Mouse (Mus musculus) hindlimb bud, embryonic 11.5 days (tissue): ENCODE results near the gene Hnrnpul1.
"Not testable (repeated sequence)": the region's sequence is repeated elsewhere in the genome, so short reads cannot be mapped to it uniquely, and the experiment has no call there.

ENCODE experiments used
- DNase-seq: peaks from one replicate; pipeline ENCODE4 v3.0.0-alpha.2; 2012; ENCODE audit warnings: low read depth, low spot score; ENCODE audit errors: extremely low spot score

Hnrnpul1 gene

DNA sequence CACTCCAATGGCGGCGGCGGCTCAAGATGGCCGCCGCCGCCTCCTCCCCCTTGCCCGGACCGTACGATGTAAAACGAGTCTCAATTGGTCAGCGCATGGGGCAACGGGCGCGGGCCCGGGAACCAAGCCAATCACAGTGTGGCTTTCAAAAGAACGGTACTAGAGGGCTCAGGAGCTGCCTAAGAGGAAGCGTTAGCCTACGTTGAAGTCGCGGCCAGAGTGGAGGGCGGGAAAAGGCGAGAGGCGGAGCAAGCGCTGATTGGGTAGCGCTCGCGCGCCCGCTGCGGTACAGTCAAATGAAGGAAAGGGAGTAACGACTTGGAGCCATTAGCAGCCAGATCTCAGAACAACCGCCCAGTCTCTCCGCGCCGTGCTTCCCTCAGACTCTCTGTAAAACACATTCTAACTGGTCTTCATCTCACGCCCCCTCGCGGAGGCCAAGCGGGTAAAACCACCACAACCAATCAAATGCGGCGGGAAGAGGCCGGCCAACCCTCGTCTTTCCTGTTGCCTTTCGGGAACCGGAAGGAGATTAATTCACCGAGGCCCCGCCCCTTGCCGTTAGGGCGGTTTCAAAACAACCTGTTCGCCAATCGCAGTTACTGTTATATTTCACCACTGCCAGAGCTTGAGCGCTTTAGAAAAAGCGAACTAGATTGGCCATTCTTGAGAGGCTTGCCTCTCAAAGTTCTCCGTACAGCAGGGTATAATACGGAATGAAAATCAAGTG, at the start of gene Hnrnpul1:
Gene Hnrnpul1, minus strand, starts transcription at position 20 of the 730 bp plus-strand sequence.
- peak; percentile 98 for DNase-seq

DNA sequence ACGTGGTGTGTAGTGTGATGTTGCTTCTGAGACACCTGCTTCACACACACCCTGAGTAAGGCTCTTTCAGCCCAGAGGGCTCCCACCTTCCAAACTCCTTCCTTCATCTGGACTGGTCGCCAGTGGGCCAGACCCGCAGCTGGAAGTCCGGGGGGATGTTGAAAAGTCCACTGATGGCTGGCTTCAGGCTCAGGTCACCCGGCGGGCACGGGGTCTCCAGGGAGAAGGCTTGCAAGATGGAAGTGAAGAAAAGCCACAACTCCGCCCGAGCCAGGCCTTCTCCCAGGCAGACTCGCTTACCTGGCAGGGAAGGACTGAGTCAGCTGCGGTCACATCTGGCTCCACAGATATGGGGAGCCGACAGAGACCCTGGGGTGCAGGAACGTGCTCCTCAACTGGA, 48.9 kb upstream of the Hnrnpul1 start:
- no peak for DNase-seq

DNA sequence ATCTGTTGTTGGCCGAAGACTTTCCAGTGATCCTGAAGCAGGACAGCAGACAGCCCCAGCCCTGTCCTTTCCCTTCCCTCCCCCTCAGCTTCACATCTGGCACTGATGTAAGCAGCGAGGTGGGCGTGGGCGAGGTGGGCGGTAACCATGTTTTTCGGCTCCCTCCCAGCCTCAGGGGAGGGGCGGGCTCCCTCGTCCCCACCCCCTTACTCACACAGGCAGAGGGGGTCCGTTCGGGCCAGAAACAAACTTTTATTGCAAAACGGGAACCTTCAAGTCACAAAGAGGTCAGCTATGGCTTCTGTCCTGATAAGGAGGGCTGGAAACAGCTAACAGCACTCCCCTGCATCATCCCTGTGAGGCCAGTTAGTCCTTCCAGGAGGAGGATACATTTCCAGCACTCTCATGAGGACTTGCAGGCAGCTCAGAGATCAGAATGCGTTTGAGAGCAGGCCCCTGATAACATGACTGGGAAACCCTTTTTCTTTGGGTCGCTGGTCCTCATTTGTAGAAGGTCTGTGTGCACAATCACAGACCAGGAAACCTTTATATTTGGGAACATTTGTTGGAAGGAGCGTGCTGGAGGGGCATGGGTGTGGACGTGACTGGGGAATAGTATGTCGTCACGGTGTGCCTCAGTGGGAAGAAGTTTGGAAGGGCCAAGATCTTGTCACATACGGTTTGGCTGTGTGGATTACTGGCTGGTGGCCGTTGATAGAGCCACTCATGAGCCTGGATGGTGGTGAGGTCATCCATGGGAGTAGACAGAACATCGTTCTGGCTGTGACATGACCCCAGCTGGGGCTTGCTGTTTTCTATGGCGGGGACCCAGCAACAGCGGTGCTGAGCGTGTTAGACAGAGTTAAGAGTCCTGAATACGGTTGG, 47.9 kb upstream of the Hnrnpul1 start:
- DNase-seq = peak; percentile 30

DNA sequence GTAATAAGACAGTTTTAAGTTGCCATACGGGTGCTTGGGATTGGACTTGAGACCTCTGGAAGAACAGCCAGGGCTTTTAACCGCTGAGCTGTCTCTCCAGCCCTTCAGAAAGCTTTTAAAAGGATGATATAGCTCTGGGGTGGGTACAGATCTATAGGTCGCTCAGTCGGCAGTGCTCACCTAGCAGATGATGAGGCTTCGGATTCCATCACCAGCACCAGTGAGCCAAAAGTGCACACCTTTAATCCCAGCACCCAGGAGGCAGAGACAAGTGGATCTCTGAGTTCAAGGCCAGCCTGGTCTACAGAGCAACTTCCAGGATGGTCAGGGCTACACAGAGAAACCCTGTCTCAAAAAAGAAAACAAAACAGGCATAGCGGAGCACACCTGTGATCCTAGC, 46.5 kb upstream of the Hnrnpul1 start:
- DNase-seq = no peak

DNA sequence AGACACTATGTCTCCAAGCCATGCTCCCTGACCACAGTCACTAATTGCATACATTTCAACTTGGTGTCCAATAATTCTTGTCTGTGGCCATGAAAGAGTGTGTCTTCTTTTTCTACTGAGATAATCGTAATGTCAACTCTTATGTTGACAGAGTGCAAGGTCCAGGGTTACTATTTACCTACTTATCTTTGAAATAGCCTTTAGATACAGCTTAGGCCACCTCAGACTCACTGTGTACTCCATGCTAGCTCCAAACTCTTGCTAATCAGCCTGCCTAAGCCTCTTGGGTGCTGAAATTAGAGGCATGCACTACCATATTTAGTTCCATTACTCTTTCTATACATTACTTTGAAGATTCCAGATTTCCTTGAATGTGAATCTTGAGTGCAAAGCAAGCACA, 44.8 kb upstream of the Hnrnpul1 start:
- no peak for DNase-seq

DNA sequence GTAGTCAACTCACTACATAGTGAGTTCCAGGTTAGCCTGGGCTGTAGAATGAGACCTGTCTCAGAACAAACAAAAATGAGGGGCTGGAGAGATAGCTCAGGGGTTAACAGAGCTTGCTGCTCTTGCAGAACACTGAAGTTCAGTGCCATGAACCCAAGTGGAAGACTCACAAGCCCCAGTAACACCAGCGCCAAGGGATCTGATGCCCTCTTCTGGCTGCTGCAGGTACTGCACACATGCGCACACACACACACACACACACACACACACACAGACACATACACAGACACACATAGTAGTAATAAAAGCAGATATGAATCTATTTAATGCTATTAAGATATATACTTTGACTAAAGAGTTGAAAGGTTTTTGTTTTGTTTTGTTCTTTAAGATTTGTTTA, 44.0 kb upstream of the Hnrnpul1 start:
- DNase-seq = no peak

DNA sequence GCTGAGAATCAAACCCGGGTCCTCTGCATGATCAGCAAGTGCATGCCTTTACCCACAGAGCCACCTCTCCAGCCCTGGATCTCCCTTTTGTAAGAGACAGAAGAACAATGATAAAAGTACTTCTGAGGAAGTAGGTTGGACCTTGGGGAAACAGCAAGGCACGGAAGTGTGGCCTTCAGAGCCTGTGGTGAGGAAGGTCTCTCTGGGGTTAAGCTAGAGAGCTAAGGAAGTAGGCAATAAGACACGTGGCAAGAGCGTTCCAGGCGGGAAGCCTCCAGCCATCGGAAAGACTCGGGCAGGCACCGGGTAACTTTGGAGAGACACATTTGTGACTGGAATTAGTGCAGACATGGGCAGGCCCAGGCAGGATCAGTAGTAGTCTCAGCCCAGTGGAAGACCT, 40.2 kb upstream of the Hnrnpul1 start:
- no peak for DNase-seq

DNA sequence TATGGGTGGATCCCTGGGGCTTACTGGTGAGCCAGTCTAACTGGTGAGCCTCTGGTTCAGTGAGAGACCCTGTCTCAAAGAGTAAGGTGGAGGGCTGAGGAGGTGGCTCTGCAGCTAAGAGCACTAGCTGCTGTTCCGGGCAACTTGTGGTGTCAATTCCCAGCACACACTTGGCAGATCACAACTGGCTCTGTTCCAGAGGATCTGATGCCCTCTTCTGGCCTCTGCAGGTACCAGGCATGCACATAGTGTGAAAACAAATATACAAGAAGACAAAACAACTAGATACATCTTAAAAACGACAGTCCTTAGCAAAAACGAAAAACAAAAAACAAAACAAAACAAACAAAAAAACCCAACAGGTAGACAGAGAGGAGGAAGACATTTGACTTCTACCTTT, 39.1 kb upstream of the Hnrnpul1 start:
- DNase-seq = no peak

DNA sequence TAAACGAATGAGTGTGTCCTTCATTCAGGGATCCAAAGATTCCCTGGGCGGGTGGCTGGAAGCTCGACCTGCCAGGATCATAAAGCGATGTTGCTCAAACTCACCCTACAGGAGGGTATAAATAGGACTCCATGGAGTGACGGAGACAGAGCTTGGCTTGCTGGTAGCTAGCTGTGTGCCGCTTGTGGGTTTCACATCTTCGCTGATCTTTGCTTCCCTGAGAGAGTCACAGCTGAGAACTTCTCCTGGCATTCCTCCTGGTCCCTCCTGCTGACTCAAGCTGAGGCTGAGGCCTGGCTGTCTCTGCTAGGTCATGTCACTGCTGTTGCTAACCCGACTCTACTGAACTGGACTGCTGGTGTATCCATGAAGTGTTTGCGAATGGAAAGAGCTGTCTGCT, 38.4 kb upstream of the Hnrnpul1 start:
- DNase-seq = not testable (repeated sequence)

DNA sequence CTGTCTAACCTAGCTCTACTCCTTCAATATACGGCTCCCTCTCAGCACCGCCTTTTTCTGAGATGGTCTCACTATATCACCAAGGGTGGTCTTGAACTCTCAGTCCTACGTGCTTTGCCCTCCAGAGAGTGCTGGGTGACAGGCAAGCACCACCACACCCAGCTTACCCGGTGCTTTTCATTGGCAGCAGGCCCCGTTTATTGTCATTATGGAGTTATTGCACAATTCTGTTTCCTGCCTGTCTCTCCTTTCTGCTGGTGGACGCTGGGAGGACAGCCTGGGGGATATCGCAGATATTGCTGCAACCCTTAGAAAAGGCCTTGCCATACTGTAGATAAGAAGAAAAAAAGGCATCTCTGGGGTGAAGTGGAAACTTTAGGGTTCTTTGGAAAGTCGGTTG, 36.1 kb upstream of the Hnrnpul1 start:
- DNase-seq = no peak

DNA sequence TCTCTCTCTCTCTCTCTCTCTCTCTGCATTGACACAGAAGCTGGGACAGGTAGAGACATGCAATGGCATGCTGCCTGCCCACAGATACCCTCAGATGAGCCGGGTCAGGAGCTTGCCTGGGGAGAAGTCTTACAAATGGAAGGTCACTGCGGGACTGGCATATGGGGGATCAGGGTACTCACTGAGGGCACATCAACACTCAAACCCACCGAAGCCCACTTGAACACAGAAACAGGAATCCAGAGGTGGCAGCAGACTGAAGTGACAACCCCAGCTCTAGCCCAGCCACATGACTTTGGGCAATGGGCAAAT, 34.5 kb upstream of the Hnrnpul1 start:
- no peak for DNase-seq

DNA sequence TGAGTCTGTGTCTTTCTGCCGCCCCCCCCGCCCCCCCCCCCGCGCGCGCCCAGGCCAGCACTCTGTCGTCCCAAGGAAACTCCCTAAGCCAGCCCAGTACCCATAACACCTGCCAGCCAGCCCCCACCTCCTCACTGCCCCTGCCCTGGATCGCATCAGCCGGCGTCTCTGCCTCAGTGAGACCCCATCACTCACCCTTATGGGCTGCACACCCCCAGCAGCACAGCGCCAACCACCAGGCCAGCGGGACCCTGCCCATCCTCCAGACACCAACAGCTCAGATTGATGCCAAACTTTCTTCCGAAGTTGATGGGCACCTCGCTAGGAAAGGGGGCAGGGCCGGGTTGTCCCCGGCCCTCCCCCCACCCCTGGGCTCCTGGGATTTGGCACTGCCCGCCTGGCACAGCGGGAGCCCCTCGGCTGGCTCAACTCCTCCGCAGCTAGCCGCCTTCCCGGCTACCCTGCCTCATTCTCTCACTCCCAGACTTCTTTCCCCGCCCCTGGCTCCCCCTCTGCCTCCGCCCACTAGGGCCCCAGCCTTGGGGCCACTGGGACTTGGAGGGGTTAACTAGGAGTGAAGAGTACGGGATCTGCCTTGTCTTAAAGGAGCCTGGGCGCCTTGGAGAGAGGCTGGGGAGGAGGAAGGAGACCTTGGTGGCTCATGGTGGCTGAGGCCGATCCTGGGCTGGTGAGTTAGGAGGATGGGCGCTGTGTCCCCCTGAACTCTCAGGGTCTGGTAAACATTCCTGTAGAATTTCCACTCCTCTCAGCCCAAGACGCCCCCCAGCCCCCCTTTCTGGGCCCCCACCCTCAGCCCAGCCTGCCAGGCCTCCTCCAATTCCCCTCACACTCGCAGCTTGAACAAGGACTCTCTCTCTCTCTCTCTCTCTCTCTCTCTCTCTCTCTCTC, 33.9 kb upstream of the Hnrnpul1 start, which contains the start of gene Axl:
Gene Axl, minus strand, starts transcription at position 486 of the 909 bp plus-strand sequence.
- DNase-seq = no peak

DNA sequence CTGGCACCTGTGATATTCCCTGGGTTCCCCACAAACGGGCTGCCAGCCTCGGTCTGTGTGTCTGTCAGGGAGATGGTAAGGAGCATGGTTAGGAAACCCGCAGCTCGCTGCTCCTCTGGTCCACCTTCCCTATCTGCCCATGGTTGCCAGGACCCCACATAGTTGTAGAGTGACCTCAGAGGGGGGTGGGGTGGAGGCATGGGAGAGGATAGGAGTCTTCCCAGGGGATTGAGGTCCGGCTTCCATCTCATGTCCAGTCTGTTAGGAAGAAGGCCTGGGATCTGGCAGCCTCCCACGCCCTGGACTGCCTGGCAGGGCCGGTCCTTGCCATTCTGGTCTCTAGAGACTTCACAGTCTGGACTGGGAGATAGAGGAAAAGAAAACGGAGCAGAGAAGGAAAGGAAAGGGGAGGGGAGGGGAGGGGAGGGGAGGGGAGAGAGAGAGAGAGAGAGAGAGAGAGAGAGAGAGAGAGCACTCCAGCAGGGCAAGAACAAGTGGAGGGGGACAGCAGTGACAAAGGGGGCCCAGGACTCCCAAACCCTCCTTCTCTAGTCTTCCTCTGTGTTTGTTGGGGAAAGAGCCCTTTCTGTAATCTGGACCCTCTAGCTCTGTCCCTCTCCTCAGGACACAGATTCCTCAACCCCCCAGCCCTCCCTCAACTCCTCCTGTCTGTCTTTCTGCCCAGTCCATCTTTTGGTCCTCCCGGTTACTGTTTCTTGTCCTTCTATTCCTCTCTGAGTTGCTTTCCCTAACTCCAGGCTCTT, 33.1 kb upstream of the Hnrnpul1 start:
- no peak for DNase-seq

DNA sequence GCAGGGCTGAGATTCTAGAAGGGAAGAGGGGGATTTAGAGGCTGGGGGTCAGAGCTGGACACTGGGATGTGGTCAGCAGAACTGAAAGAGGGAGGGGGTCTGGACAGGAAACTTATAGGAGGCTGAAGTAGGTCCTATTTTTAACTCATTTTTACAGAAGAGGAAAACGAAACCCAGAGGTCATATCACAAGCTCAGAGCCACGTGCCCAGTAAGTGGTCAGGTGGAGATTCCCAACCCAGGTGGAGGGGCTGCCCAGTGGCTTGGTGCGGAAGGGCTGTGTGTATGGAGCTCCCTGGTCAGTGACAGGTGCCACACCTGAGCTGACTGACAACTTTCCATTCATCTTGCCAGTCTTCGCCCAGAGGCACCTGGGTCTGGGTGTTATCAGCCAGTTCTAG, 32.4 kb upstream of the Hnrnpul1 start:
- no peak for DNase-seq

DNA sequence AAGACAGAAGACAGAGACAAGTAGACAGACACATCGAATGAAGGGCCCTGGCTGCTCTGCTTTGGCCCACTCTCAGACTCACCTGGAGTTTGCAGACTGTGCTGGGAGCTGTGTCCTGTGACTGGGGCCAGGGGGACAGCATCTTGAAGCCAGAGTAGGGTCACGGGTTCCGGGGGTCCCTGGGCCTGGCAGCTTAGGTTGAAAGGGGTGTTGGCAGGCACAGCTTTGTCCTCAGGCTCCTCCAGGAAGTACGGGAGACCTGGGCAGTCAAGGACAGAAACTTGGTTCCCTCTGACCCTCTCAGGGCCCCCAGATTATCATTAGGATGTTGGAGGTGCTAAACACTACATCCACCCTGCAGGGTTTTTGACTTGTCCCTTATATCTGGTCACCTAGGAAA, 31.2 kb upstream of the Hnrnpul1 start:
- DNase-seq = no peak

DNA sequence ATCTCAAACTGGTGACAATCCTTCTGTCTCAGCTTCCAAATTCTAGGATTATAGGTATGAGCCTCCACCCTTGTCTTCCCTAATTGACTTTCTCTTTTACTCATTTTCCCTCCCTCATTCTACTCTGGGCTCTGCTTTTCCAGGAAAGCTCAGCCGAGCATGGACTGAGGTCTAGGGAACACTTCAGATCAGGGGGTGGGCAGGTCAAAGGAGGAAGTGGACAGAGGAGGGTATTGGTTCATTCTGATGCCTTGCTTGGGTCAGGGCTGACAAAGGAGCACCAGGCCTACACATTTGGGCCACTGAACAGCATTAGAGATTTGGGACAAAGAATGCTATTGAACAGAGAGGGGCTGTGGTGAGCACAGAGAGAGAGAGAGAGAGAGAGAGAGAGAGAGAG, 30.3 kb upstream of the Hnrnpul1 start:
- DNase-seq = no peak

DNA sequence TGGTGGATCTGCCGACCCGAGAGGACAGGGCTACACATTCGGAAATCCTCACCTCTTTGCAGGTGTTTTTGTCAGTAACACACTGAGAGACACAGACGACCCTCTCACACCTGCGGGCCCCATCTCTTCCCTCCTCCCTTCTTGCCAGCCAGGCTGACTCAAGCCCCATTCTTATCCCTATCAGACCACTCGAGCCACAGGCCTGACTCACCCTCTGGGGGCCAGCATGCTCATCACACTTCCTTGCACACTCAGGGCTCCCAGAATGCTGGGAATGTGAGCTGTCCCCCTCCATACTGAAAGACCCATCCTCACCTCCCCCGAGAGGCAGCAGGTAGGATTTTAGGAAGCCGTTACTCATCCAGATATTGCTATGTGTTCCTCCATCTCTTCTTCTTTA, 29.2 kb upstream of the Hnrnpul1 start:
- DNase-seq = no peak

DNA sequence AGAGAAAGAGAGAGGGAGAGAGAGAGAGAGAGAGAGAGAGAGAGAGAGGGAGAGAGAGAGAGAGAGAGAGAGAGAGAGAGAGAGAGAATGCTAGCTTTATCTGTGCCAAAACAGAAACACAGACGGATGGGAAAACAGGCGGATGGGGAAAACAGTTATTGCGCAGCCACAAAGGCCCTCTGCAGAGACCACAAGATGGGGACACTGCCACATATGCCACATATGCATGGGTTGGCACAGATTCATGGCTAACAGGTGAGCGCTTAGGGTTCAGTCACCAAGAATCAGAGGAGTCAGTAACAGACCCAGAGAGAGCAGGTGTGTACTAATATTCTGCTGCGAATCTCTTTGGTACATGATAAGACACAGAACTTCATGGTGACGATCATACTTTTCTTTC, 28.2 kb upstream of the Hnrnpul1 start:
- no peak for DNase-seq

DNA sequence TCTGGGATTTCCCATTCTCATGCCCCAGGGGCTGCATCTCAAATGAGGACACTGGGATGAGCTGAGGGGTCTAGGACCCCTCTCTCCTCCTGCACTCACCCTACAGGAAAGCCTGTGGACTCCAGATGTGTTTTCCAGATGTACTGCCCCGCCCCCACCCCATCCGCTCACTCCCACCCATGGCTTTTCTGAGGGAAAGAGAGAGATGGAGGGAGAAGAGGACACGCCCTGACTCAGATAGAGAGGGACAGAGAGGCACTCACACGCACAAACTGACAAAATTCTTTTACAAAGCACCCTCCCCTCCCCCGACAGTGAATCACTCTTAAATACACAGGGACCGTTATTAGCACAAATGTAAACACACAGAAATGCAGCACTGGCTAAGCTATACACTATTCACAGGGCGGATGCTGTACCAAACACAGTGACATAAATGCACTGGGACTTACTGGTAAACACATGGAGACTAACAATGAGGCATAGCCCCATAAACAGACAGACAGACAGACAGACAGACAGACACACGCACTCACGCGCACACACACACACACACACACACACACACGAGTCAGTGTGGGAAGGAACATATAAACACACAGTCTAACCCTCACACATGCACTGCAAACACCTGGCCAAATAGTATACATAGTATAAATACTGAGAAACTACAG, 27.5 kb upstream of the Hnrnpul1 start:
- DNase-seq = no peak

DNA sequence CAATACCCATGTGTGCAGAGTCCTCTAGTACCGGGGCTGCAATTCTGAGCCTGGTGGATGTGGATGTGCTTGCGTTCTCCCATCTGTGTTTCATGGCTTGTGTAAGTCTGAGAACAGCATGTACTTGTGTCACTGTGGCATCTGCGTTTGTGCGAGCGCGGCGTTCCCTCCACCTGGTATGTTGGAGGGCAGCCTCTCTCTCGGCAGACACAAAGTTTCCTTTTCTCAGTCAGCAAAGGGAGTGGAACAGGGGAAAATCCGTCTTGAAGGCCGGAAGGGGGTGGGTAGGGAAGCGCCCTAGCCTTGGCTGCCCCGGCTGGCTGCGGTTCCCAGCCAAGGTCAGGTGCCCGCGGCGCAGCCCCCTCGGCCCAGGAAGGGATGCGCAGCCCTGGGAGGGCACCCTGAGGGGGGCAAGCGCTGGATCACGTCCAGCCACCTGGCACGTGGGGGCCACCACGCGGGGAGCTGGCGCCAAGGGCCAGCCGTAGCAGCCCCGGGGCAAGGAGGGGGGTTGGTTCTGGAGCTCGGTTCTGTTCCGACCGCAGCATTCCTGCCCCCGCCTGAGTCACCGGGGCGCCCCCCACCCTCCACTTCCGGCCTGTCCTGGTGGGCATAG, 26.9 kb upstream of the Hnrnpul1 start:
- DNase-seq = no peak
